Mouse (Mus musculus) embryonic fibroblast, embryonic 13.5 days (primary cell): ENCODE data around the gene Ush1g.

ENCODE experiments used
- CTCF ChIP-seq: IDR thresholded peaks from 2 replicates; pipeline ENCODE4 v1.5.1; 2011; ENCODE audit warnings: mild to moderate bottlenecking, control low read depth, low read length, moderate library complexity, borderline replicate concordance; ENCODE audit not compliant: insufficient read depth
- POLR2A ChIP-seq: IDR thresholded peaks from 2 replicates; pipeline ENCODE4 v1.6.1; 2011; ENCODE audit warnings: low read depth, mild to moderate bottlenecking, control low read depth, low read length, moderate library complexity

GRCm38 (mm10) chr11:115366706-115367394, 45.0 kb upstream of the Ush1g start:
- no peak for TF ChIP-seq POLR2A
- no peak for TF ChIP-seq CTCF
